Comparison of ENCODE assay signal across 23 mouse cellular contexts in genomic region chr9:105701966-105702365, GRCm38 (mm10). TPM values are rescaled to one million over a fixed set of nuclear protein-coding genes. Genes with fewer than 3 reads are reported as not detected.
DNase-seq lines count a peak whose midpoint lies in the region; ATAC-seq lines count a peak whose summit lies in the region.
"Had no signal": no experiment of that assay in that cellular context is flagged by ENCODE, and none has a peak within 500 bp of the region (broad histone marks: within the 10 kb centered on the region; RNA-seq: fewer than 3 reads in every experiment).

No protein-coding gene starts in this region.

- WGBS in kidney, embryonic 16.5 days: 65% methylated on average over 9 of the region's 9 CpGs

- H3K4me2 ChIP-seq in kidney, embryonic 16.5 days (replicated peaks; ENCODE audit: low read depth, low read length): no peak overlapping the region
- H3K4me2 ChIP-seq: forebrain, embryonic 13.5 days; hindbrain, embryonic 15.5 days; intestine, embryonic 15.5 days; liver, embryonic 11.5 days; midbrain, embryonic 13.5 days; neural tube, embryonic 12.5 days had no signal

- no peaks in the 10 kb centered on the region for H3K9me3 ChIP-seq in kidney, embryonic 16.5 days (ENCODE audit: low read length)
- H3K9me3 ChIP-seq: forebrain, embryonic 13.5 days; hindbrain, embryonic 15.5 days; intestine, embryonic 15.5 days; neural tube, embryonic 12.5 days had no signal

- no peaks in the 10 kb centered on the region for H3K27me3 ChIP-seq in kidney, embryonic 16.5 days (ENCODE audit: insufficient read depth, low read length)
- H3K27me3 ChIP-seq: forebrain, embryonic 13.5 days; hindbrain, embryonic 15.5 days; intestine, embryonic 15.5 days; midbrain, embryonic 13.5 days; neural tube, embryonic 12.5 days had no signal

- ATAC-seq in kidney, embryonic 16.5 days (ENCODE audit: low FRiP score, low TSS enrichment): 0 out of 2 replicates have a peak, but pooled peaks have one; percentile 23
- ATAC-seq: CD4-positive, CD25-positive, alpha-beta regulatory T cell, adult 4 months; forebrain, embryonic 13.5 days; intestine, embryonic 15.5 days; midbrain, embryonic 13.5 days had no signal

- no peak overlapping the region for H3K27ac ChIP-seq in kidney, embryonic 16.5 days (ENCODE audit: low read length)
- H3K27ac ChIP-seq: forebrain, embryonic 13.5 days; hindbrain, embryonic 15.5 days; intestine, embryonic 15.5 days; left cerebral cortex, adult 2 months; midbrain, embryonic 13.5 days; neural tube, embryonic 12.5 days had no signal

- no peak for DNase-seq in kidney, adult 18-20 months
- DNase-seq in 3T3-L1 (ENCODE audit: low read depth, low spot score) (peak; percentile 93), adipocyte (ENCODE audit: low spot score) (peak; percentile 59)
- DNase-seq in gastrocnemius, postnatal 36 days: peak; percentile 28 to 32
- no peak for DNase-seq in adrenal gland, adult (ENCODE audit: inconsistent age in 2 of 2, low spot score in 1 of 2)
- DNase-seq in embryo, embryonic 10.5 days (ENCODE audit: low spot score): no peak
- DNase-seq: adrenal gland, postnatal 36 days; cerebellum, adult 18-20 months; cerebellum, postnatal 25 days; heart, postnatal 36 days; layer of hippocampus, adult 9-11 months; left cerebral cortex, postnatal 4 days; lung, adult 18-20 months had no signal

- H3K9ac ChIP-seq in kidney, embryonic 16.5 days (replicated peaks; ENCODE audit: low read length): no peak overlapping the region
- H3K9ac ChIP-seq: forebrain, embryonic 13.5 days; hindbrain, embryonic 15.5 days; intestine, embryonic 15.5 days; midbrain, embryonic 13.5 days; neural tube, embryonic 12.5 days had no signal

- H3K36me3 ChIP-seq in kidney, embryonic 16.5 days (ENCODE audit: insufficient read depth, low read length): no peaks in the 10 kb centered on the region
- H3K36me3 ChIP-seq: hindbrain, embryonic 15.5 days; intestine, embryonic 15.5 days; midbrain, embryonic 13.5 days; neural tube, embryonic 12.5 days had no signal

- intact Hi-C loops in gastrocnemius, postnatal 36 days (cut with DNase I): no loop called here

- 0 out of 2 replicates have a peak, but pooled peaks cover 5% of the 10 kb centered on the region for H3K4me1 ChIP-seq in kidney, embryonic 16.5 days (ENCODE audit: insufficient read depth, low read length)
- H3K4me1 ChIP-seq: forebrain, embryonic 13.5 days; midbrain, embryonic 13.5 days; neural tube, embryonic 12.5 days had no signal

- no peak overlapping the region for H3K4me3 ChIP-seq in kidney, embryonic 16.5 days (ENCODE audit: low read length)
- H3K4me3 ChIP-seq: erythroblast, embryonic 14.5 days; forebrain, embryonic 13.5 days; hindbrain, embryonic 15.5 days; intestine, embryonic 15.5 days; left cerebral cortex, adult 2 months; midbrain, embryonic 13.5 days; neural tube, embryonic 12.5 days had no signal

RNA-seq across cellular contexts. Expression of gene Pik3r4, which starts 59.2 kb away (rescaled TPM):
- 24.1 and 24.2 TPM in 2 replicates for polyA plus RNA-seq in kidney, embryonic 16.5 days (2015; fragmentation: Nextera tagmentation; extraction: Ambion mirVana)
- 10 to 100 TPM; 10.9 to 12.0 TPM for total RNA-seq in gastrocnemius, postnatal 36 days (2021)

Comparison
In these comparisons a context has a peak if more than half of its experiments do, and no peak if none do; other contexts are left out.
1. DNase-seq: peak in 3T3-L1 (single experiment), adipocyte (single experiment) and gastrocnemius, postnatal 36 days (2 of 2); none in kidney, adult 18-20 months (single experiment), adrenal gland, adult (0 of 2) and embryo, embryonic 10.5 days (single experiment).